Mouse (Mus musculus) forebrain, embryonic 10.5 days (tissue): ENCODE results near the gene Zfp61. TPM values are rescaled to one million over a fixed set of nuclear protein-coding genes. Genes with fewer than 3 reads are reported as not detected.
"Not testable (repeated sequence)": the region's sequence is repeated elsewhere in the genome, so short reads cannot be mapped to it uniquely, and the experiment has no call there.

ENCODE experiments used
- DNase-seq: peaks from one replicate; pipeline ENCODE4 v3.0.0-alpha.2; 2017; ENCODE audit warnings: low spot score; ENCODE audit errors: extremely low spot score
- H3K27ac ChIP-seq: fragments of 300-500 bp; sonication (generic); 2 replicates; pipeline ENCODE4 v1.5.1; 2016; ENCODE audit warnings: mild to moderate bottlenecking
- H3K27me3 ChIP-seq: fragments of 300-500 bp; sonication (generic); 2 replicates; pipeline ENCODE4 v1.6.1; 2016; ENCODE audit warnings: mild to moderate bottlenecking; ENCODE audit not compliant: poor library complexity, severe bottlenecking
- H3K36me3 ChIP-seq: fragments of 300-500 bp; sonication (generic); replicated peaks from 2 replicates; pipeline ENCODE4 v1.6.1; 2016; ENCODE audit warnings: mild to moderate bottlenecking, moderate library complexity
- H3K4me1 ChIP-seq: fragments of 300-500 bp; sonication (generic); 2 replicates; pipeline ENCODE4 v1.6.1; 2016
- H3K4me3 ChIP-seq: fragments of 300-500 bp; sonication (generic); 2 replicates; pipeline ENCODE4 v1.5.1; 2016; ENCODE audit warnings: mild to moderate bottlenecking, moderate library complexity
- H3K9me3 ChIP-seq: fragments of 300-500 bp; sonication (generic); 2 replicates; pipeline ENCODE4 v1.6.1; 2016; ENCODE audit warnings: mild to moderate bottlenecking, moderate library complexity
- WGBS: fragments of 180-500 bp; shearing (Covaris S2); methylation state at CpG from one replicate; pipeline ENCODE4 v1.1.7; 2016; 5-methylcytosine and 5-hydroxymethylcytosine counted together
- polyA plus RNA-seq: library from polyadenylated mRNA; unstranded; fragments of >200 nt; fragmentation: Nextera tagmentation; extraction: Ambion mirVana; gene quantifications from 2 replicates; pipeline ENCODE4 v1.2.1, GENCODE M21; 2016

Zfp61 gene
- polyA plus RNA-seq, 1 experiment from 2014 or later: 39.6 TPM

- Histone ChIP-seq H3K36me3 (peaks cover 96% of the 10 kb centered on the region), H3K27ac (no peak overlapping the region), H3K27me3 (no peaks in the 10 kb centered on the region), H3K4me3 (no peak overlapping the region), H3K9me3 (peaks cover 9% of the 10 kb centered on the region), H3K4me1 (peaks cover 7% of the 10 kb centered on the region)
- 91% methylated on average over 12 of the region's 12 CpGs for WGBS
- no peak for DNase-seq
Observed at GRCm38 (mm10) chr7:24293061-24293851, 7.8 kb downstream of the Zfp61 start.

DNA sequence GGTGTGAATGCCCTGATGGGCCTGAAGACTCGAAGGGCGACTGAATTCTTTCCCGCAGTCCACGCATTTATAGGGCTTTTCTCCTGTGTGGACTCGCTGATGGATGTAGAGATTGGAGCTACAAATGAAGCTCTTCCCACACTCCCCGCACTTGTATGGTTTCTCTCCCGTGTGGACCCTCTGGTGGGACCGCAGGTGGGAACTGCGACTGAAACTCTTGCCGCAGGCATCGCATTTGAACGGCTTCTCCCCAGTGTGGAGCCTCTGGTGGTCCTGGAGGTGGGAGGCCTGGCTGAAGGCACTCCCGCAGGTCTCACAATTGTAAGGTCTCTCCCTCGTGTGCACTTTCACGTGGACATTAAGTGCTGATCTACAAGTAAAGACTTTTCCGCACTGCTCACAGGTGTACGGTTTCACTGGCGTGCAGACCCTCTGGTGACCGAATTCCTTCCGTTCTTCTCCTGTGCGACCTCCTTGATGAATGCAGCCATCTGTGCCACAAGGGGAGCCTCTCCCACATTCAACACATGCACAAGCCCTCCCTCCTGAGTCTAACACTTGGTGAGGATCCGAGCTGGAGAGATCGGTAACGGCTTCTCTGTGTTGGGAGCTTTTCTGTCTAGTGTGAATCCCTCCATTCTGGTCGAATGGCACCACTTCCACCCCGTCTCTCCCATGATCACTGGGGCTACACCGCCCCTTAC is 9.5 kb downstream of the Zfp61 start:
- no peak overlapping the region for H3K4me3 ChIP-seq
- peaks cover 94% of the 10 kb centered on the region for H3K36me3 ChIP-seq
- H3K9me3 ChIP-seq: peaks cover 13% of the 10 kb centered on the region
- no peak overlapping the region for H3K27ac ChIP-seq
- no peaks in the 10 kb centered on the region for H3K27me3 ChIP-seq
- H3K4me1 ChIP-seq: no peaks in the 10 kb centered on the region
- 90% methylated on average over 27 of the region's 27 CpGs for WGBS
- DNase-seq: no peak

DNA sequence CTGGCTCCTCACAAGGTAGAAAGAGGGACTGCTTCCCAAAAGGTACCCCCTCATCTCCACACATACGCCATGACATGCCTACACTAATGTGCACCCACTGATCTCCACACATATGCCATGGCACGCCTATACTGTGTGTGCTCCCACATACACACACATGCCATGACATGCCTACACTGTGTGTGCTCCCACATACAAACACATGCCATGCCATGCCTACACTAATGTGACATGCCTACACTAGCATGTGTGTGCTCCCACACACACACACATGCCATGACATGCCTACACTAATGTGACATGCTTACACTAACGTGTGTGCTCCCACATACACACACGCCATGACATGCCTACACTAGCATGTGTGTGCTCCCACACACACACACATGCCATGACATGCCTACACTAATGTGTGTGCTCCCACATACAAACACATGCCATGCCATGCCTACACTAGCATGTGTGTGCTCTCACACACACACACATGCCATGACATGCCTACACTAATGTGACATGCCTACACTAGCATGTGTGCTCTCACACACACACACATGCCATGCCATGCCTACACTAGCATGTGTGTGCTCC is 10.8 kb downstream of the Zfp61 start:
- H3K36me3 ChIP-seq: peaks cover 81% of the 10 kb centered on the region
- WGBS: 97% methylated on average over 4 of the region's 4 CpGs
- H3K4me1 ChIP-seq: no peaks in the 10 kb centered on the region
- H3K27ac ChIP-seq: no peak overlapping the region
- H3K9me3 ChIP-seq: peaks cover 13% of the 10 kb centered on the region
- no peaks in the 10 kb centered on the region for H3K27me3 ChIP-seq
- no peak overlapping the region for H3K4me3 ChIP-seq
- no peak for DNase-seq

DNA sequence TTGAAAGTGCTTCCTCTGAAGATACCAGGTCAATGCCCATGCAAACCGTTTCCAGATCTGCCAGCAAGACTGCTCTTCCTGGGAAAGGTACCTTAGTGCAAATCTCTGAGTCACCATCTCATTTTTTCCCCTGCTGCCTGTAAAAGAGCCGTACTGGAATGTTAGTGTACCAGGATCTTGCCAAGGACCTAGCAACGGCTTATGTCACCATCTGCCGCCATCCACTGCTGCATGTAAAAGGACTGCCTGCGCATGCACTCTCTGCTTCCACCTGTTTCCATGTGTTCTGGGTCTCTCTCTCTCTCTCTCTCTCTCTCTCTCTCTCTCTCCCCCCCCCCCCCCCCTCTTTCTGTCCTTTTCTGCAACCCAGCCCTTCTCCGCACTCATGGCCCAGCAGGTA is 12.5 kb downstream of the Zfp61 start:
- H3K36me3 ChIP-seq: peaks cover 64% of the 10 kb centered on the region
- no peak overlapping the region for H3K27ac ChIP-seq
- H3K4me3 ChIP-seq: no peak overlapping the region
- H3K27me3 ChIP-seq: no peaks in the 10 kb centered on the region
- H3K4me1 ChIP-seq: no peaks in the 10 kb centered on the region
- 89% methylated on average over 6 of the region's 6 CpGs for WGBS
- peaks cover 13% of the 10 kb centered on the region for H3K9me3 ChIP-seq
- no peak for DNase-seq

- DNase-seq: no peak
- Histone ChIP-seq H3K27ac (no peak overlapping the region), H3K36me3 (peaks cover 56% of the 10 kb centered on the region), H3K4me3 (no peak overlapping the region), H3K9me3 (peaks cover 13% of the 10 kb centered on the region), H3K4me1 (no peaks in the 10 kb centered on the region), H3K27me3 (no peaks in the 10 kb centered on the region)
- WGBS: 89% methylated on average over 5 of the region's 5 CpGs
Observed at GRCm38 (mm10) chr7:24287670-24288069, 13.4 kb downstream of the Zfp61 start.

GRCm38 (mm10) chr7:24286916-24287315 is 14.1 kb downstream of the Zfp61 start:
- DNase-seq: no peak
- WGBS: 75% methylated on average over 4 of the region's 4 CpGs
- peaks cover 48% of the 10 kb centered on the region for H3K36me3 ChIP-seq
- no peak overlapping the region for H3K27ac ChIP-seq
- no peaks in the 10 kb centered on the region for H3K27me3 ChIP-seq
- H3K4me1 ChIP-seq: no peaks in the 10 kb centered on the region
- H3K9me3 ChIP-seq: peaks cover 13% of the 10 kb centered on the region
- no peak overlapping the region for H3K4me3 ChIP-seq

GRCm38 (mm10) chr7:24286090-24286489 is 14.9 kb downstream of the Zfp61 start:
- peaks cover 5% of the 10 kb centered on the region; the same call in 1 of the 2 replicates for H3K9me3 ChIP-seq
- no peaks in the 10 kb centered on the region for H3K4me1 ChIP-seq
- no peaks in the 10 kb centered on the region for H3K27me3 ChIP-seq
- DNase-seq: no peak
- H3K36me3 ChIP-seq: peaks cover 40% of the 10 kb centered on the region
- H3K4me3 ChIP-seq: no peak overlapping the region
- H3K27ac ChIP-seq: no peak overlapping the region
- WGBS: 55% methylated on average over 4 of the region's 4 CpGs

GRCm38 (mm10) chr7:24280858-24281145 is 20.2 kb downstream of the Zfp61 start:
- 52% methylated on average over 4 of the region's 4 CpGs for WGBS
- H3K27me3 ChIP-seq: no peaks in the 10 kb centered on the region
- peaks cover 8% of the 10 kb centered on the region for H3K4me1 ChIP-seq
- H3K4me3 ChIP-seq: no peak overlapping the region
- no peak overlapping the region for H3K27ac ChIP-seq
- H3K9me3 ChIP-seq: peaks cover 9% of the 10 kb centered on the region; the same call in 1 of the 2 replicates
- peaks cover 17% of the 10 kb centered on the region for H3K36me3 ChIP-seq
- DNase-seq: no peak

DNA sequence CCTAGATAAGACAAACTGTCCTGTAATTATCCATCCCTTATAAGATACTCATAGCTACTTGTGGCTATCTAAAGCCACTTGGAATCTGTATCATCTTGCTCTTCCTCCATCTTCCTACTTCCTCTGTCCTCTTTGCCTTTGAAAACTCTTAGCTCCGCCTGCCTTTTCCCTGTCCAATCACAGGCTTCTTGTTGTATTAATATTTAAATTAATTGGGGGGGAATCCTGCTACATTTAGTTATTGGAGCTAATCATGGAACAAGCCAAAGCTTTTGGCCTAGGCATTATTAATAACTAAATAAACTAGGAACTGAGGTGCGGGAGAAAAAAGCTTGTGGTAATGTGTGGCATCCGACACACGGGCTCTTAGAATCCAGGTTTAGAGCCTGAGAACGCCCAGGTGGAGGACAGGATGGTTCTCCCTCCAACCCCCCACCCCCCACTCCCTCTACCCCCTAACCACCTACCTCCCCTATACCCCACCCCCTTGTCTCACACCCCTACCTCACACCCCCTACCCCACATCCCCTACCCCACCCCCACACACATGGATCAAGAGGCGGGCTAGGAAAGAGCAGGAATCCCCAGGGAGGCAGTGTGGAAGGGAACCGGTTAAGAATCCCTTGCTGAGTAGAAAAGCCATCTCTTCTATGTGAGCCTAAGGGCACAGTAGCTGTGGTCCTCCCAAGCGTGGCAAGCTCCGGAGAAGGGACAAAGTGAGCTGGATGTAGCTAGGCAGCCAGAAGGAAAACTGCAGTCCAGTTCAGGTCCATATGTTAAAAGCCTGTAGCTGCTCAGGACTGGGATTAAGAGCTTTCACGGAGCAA is 20.8 kb downstream of the Zfp61 start:
- H3K9me3 ChIP-seq: peaks cover 9% of the 10 kb centered on the region; the same call in 1 of the 2 replicates
- H3K36me3 ChIP-seq: peaks cover 23% of the 10 kb centered on the region
- DNase-seq: no peak
- no peak overlapping the region for H3K27ac ChIP-seq
- peaks cover 8% of the 10 kb centered on the region for H3K4me1 ChIP-seq
- no peak overlapping the region for H3K4me3 ChIP-seq
- no peaks in the 10 kb centered on the region for H3K27me3 ChIP-seq
- WGBS: 60% methylated on average over 10 of the region's 10 CpGs

- not testable (repeated sequence) for DNase-seq, H3K4me1 ChIP-seq, H3K27ac ChIP-seq, H3K9me3 ChIP-seq, H3K27me3 ChIP-seq, H3K4me3 ChIP-seq
- 86% methylated on average over 3 of the region's 3 CpGs for WGBS
- H3K36me3 ChIP-seq: peaks cover 37% of the 10 kb centered on the region
Observed at GRCm38 (mm10) chr7:24278771-24279170, 22.3 kb downstream of the Zfp61 start.

DNA sequence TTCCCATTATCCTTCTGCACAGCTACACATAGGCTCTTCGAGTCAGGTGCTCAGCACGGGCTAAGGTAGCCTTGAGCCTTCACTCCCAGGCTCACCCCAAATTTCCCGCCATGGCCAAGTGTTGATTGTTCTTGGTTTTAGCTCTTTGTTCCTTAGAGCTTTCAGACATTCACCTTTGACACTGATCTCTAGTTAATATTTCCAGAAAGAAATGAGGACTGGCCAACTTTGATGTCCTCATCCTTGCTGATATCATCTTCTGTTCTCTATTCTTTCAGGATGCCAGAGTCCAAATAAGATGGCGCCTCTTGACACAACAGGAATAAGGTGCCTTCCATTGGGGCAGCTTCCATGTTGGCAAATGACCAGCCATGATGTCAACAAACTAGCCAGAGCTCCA is 26.6 kb downstream of the Zfp61 start:
- no peaks in the 10 kb centered on the region for H3K27me3 ChIP-seq
- DNase-seq: no peak
- peaks cover 47% of the 10 kb centered on the region for H3K36me3 ChIP-seq
- H3K9me3 ChIP-seq: peaks cover 9% of the 10 kb centered on the region
- no peak overlapping the region for H3K27ac ChIP-seq
- no peak overlapping the region for H3K4me3 ChIP-seq
- 93% methylated on average over 4 of the region's 4 CpGs for WGBS
- peaks cover 6% of the 10 kb centered on the region for H3K4me1 ChIP-seq

GRCm38 (mm10) chr7:24271191-24271590 is 29.8 kb downstream of the Zfp61 start:
- 98% methylated on average over 6 of the region's 6 CpGs for WGBS
- no peaks in the 10 kb centered on the region for H3K27me3 ChIP-seq
- no peaks in the 10 kb centered on the region; the same call in none of the 2 replicates for H3K9me3 ChIP-seq
- H3K4me1 ChIP-seq: peaks cover 10% of the 10 kb centered on the region
- DNase-seq: no peak
- peaks cover 34% of the 10 kb centered on the region for H3K36me3 ChIP-seq
- H3K27ac ChIP-seq: no peak overlapping the region
- H3K4me3 ChIP-seq: no peak overlapping the region
